Mouse (Mus musculus) embryonic fibroblast, embryonic 13.5 days (primary cell): Measurements from ENCODE around the gene Ryr2. TPM values are rescaled to one million over a fixed set of nuclear protein-coding genes. Genes with fewer than 3 reads are reported as not detected.

Experiments used
- H3K27ac ChIP-seq: 2 replicates; pipeline ENCODE4 v1.5.1; 2012; ENCODE audit warnings: low read length, control low read depth, inconsistent platforms; ENCODE audit not compliant: insufficient read depth
- H3K4me1 ChIP-seq: 2 replicates; pipeline ENCODE4 v1.6.1; 2011; ENCODE audit warnings: low read length; ENCODE audit not compliant: control insufficient read depth, insufficient read depth
- H3K4me3 ChIP-seq: 2 replicates; pipeline ENCODE4 v1.5.1; 2011; ENCODE audit warnings: mild to moderate bottlenecking, control low read depth, low read length; ENCODE audit not compliant: insufficient read depth
- CTCF ChIP-seq: IDR thresholded peaks from 2 replicates; pipeline ENCODE4 v1.5.1; 2011; ENCODE audit warnings: mild to moderate bottlenecking, control low read depth, low read length, moderate library complexity, borderline replicate concordance; ENCODE audit not compliant: insufficient read depth
- POLR2A ChIP-seq: IDR thresholded peaks from 2 replicates; pipeline ENCODE4 v1.6.1; 2011; ENCODE audit warnings: low read depth, mild to moderate bottlenecking, control low read depth, low read length, moderate library complexity
- polyA plus RNA-seq: library from polyadenylated mRNA; stranded (reverse); fragments of >200 nt; gene quantifications from 2 replicates; pipeline ENCODE4 v1.2.4, GENCODE M21; 2011; ENCODE audit warnings: low read depth; ENCODE audit not compliant: missing spikeins, insufficient read length

Gene Ryr2
- polyA plus RNA-seq, 1 experiment = 0.14 TPM

DNA sequence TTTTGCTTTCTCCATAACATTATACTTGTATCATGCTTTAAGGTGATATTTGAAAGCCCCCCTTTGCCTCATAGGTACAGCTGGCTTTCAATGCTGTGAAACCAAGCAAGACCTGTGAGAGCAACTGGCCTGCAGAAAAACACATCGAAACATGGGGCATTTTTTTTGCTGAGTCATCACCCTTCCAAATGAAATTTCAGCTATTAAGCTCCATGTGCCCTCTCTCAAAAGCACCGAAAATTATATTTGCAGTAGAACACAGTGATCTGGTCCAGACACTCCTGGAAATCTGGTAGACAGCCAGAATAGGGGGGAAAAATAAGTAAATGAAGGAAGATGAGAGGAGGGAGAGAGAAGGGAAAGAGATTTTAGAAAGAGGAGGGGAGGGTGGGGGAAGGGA lies 180.5 kb downstream of the Ryr2 start:
- Histone ChIP-seq H3K4me1 (no peaks in the 10 kb centered on the region), H3K27ac (no peak overlapping the region), H3K4me3 (no peak overlapping the region)
- TF ChIP-seq POLR2A = no peak
- no peak for TF ChIP-seq CTCF

DNA sequence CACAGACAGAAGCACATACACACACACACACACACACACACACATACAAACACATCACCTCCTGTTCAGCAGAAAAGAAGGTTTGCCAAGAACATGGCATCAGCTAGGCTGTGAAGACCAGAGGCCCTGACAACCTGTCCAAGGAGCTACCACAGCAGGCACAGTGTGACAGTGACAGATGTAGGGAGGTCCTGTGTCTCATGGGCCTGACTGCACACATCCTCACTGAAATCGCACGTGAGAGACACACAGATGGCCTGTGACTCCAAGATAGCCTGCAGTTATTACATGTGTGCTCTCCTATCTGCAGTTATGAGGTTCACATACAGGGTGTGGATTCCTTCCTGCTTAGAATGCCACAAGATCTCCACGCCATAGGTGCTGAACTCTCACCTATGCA lies 182.0 kb downstream of the Ryr2 start:
- no peaks in the 10 kb centered on the region for H3K4me1 ChIP-seq
- H3K27ac ChIP-seq = no peak overlapping the region
- no peak overlapping the region for H3K4me3 ChIP-seq
- no peak for TF ChIP-seq POLR2A
- TF ChIP-seq CTCF = no peak

DNA sequence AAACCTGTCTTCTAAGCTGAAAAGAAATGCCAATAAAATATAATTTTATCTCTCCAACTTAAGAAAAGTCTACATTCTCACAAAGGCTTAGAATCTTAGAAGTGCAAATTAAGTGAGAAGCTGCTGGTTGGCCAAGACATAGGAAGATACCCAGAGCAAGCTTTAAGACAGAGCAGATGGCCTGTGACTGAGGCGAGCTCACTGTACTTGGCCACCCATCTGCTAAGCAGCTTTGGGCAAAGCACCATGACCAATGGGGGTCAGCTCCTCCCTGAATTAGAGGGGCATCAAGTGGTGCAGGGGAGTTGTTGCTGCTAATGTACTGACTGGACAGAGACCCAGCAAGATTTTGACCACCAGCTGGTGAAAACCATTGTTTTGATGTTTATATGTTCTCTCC lies 186.2 kb downstream of the Ryr2 start:
- Histone ChIP-seq H3K4me1 (no peaks in the 10 kb centered on the region), H3K27ac (no peak overlapping the region), H3K4me3 (no peak overlapping the region)
- TF ChIP-seq CTCF = no peak
- TF ChIP-seq POLR2A = no peak

DNA sequence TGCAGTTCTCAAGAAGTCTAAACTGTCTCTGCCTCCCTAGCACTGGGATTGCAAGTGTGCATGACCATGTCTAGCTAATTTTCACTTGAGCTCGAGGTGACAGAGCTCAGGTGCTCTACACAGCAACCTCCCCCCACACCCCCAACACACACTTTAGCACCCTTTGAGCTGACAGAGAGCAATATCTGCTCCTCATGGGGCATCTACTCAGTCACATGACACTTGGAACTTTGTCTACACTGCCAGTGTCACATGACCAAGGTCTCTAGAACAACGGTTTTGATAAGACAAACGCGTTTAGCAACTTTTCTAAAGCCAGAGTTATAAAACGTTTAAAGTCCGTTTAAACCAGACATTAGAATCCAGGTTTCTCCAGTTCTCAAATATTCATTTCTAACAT lies 187.3 kb downstream of the Ryr2 start:
- no peak overlapping the region for H3K27ac ChIP-seq
- TF ChIP-seq POLR2A (no peak), CTCF (no peak)
- no peaks in the 10 kb centered on the region for H3K4me1 ChIP-seq
- no peak overlapping the region for H3K4me3 ChIP-seq

DNA sequence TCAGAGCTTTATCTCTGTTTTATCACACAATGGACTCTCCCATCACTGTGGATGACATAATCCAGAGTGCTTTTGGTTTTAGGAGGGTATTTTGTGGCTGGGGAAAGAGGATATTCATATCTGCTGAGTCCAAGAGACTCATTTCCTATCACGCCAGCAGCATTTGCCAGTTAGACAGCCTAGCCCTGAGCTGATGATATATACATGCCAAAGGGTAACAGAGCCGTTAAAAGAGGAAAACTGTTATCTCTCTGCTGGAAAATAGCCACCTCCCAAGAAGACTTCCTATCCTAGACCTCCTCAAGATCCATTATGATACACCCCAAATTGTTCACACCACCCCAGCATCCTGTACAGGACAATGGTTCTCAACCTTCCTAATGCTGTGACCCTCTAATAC lies 191.1 kb downstream of the Ryr2 start:
- Histone ChIP-seq H3K4me1 (no peaks in the 10 kb centered on the region), H3K4me3 (no peak overlapping the region), H3K27ac (no peak overlapping the region)
- no peak for TF ChIP-seq CTCF
- TF ChIP-seq POLR2A = no peak

DNA sequence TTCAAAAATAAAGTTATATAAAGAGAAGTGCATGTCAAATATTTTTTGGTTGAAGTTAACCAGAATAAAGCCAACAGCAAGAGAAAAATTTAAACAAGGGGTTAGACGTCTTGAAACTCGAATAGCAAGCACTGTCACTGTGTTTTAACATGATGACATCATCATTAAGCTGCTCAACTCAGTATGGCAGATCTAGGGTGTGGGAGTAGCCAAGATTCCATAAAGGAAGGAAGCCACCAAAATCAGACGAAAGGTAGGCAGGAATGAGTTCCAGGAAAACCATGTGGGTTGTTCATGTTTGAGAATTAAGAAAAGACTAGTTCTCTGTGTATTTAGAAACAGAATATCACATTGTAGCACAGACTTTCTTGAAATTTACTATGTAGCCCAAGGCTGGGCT lies 192.1 kb downstream of the Ryr2 start:
- TF ChIP-seq POLR2A (no peak), CTCF (no peak)
- Histone ChIP-seq H3K4me3 (no peak overlapping the region), H3K27ac (no peak overlapping the region)

DNA sequence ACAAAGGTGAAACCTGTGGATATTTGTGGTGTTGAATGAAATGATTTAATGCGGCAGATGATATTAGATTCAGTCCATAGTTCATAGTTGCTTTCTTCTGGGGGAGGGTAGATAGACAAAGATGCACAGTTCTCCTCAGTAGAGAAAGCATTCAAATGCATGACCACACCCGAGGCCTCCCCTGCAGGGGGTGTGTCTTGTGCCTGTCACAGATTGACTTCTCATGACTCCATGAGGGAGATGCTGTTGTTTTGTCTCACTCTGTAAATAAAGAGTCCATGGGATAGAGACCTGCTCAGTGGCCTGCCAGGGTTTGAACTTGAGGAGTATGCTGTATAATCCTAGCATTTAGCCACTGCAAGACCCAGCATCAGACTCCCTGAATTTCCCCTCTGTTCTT lies 194.5 kb downstream of the Ryr2 start:
- no peak overlapping the region for H3K27ac ChIP-seq
- no peak overlapping the region for H3K4me3 ChIP-seq
- no peaks in the 10 kb centered on the region for H3K4me1 ChIP-seq
- TF ChIP-seq POLR2A = no peak
- no peak for TF ChIP-seq CTCF

More for the DNA sequence above, 192.1 kb downstream of the Ryr2 start:
- no peaks in the 10 kb centered on the region for H3K4me1 ChIP-seq

DNA sequence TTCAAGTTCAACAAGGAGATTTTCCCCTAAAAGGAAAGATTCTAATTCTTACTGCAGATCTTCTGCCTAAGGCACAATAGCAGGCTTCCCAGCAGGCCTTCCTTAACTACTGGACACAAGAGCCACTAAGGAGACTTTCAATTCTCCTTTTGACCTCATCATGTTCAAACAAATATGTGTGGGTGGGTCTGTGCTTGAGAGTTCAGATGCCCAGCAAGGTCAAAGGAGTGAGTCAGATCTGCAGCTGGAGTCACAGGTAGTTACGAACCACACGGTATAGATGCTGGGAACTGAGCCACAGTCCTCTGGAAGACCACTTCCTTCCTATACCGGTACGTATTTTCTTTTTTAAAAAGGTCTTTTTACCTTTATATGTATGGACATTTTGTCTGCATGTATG lies 198.6 kb downstream of the Ryr2 start:
- H3K27ac ChIP-seq = no peak overlapping the region
- no peak for TF ChIP-seq POLR2A
- TF ChIP-seq CTCF = no peak
- no peaks in the 10 kb centered on the region for H3K4me1 ChIP-seq
- H3K4me3 ChIP-seq = no peak overlapping the region

DNA sequence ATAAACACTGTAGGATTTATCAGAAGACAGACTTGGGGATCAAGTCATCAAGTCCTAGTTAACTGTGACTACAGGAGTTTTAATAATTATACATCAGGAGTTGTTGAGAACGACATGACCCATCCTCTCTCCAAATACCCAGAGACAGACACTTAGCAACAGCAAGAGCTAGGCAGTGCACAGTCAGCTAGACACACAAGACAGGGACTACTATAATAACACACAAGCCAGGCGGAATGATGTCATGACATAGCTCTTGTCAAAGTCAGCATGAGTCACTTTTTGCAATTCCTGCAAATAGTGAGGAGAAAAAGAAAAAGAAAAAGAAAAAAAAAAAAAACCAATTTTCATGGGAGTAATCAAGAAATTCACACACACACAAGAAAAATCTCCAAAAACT lies 201.6 kb downstream of the Ryr2 start:
- Histone ChIP-seq H3K4me1 (no peaks in the 10 kb centered on the region), H3K4me3 (no peak overlapping the region), H3K27ac (no peak overlapping the region)
- TF ChIP-seq CTCF (no peak), POLR2A (no peak)

DNA sequence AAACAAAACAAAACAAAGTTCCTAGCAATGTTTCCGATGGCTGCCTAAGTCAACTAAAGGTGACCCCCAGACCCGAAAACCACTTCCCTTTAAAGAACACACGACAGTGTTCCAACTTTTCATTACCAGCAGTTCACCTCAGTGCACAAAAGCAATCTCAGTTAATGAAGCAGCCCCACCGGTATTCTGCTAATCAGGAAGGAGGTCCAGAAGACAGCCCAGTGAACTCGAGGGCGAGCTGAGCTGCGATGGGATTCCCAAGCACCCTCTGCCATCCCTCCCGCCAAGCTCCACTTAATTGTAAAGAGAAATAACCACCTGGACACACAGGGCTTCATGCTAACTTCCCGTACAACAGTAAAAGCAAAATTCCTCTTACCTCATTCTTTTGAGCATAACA lies 203.5 kb downstream of the Ryr2 start:
- Histone ChIP-seq H3K27ac (no peak overlapping the region), H3K4me1 (no peaks in the 10 kb centered on the region), H3K4me3 (no peak overlapping the region)
- TF ChIP-seq CTCF (no peak), POLR2A (no peak)

DNA sequence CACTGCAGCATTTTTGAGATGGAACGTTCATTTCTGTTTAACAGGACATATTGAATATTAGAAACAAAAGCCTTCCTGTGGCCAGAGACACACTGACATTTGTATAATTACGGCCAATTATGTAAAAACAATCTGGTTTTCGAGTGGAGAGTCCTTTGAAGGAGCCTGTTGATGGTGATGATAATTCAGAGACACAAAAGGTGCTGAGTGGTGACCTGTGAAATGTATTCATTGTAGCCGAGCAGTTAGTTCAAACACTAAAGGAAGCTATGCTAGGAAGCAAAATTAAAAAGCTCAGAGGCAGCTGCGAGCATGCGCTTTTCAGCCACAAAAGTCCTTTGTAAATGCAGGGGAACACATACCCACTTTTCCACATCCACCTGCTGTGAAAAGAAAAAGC lies 203.9 kb downstream of the Ryr2 start:
- H3K27ac ChIP-seq = no peak overlapping the region
- H3K4me3 ChIP-seq = no peak overlapping the region
- TF ChIP-seq CTCF (no peak), POLR2A (no peak)
- H3K4me1 ChIP-seq = no peaks in the 10 kb centered on the region
